In the genomic region with DNA sequence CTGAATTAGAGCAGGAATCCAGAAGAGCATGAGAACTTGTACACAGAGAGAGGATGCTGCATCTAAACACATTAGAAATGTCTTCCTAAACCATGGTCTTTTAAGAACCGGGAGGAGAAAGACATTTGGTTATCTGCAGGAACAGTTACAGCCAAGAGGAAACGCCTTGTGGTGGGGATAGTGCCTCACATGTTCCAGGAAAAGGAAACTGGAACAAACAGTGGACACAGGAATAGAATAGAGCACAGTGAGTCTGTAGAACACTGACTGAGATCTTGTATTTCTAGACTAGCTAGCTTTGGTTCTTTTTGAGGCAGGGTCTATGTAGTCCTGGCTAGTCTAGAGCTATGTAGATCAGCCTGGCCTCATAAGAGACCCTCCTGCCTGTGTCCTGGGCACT, we compare ENCODE assay signal across 11 mouse cellular contexts. TPM values are rescaled to one million over a fixed set of nuclear protein-coding genes. Genes with fewer than 3 reads are reported as not detected.
DNase-seq lines count a peak whose midpoint lies in the region; ATAC-seq and TF ChIP-seq lines count a peak whose summit lies in the region.
"Had no signal": no experiment of that assay in that cellular context is flagged by ENCODE, and none has a peak within 500 bp of the region (broad histone marks: within the 10 kb centered on the region; RNA-seq: fewer than 3 reads in every experiment).

No protein-coding gene starts in this region.

- no peaks in the 10 kb centered on the region for H3K27me3 ChIP-seq in liver, postnatal 0 days (ENCODE audit: insufficient read depth, low read length)
- no peaks in the 10 kb centered on the region for H3K27me3 ChIP-seq in neural tube, embryonic 15.5 days (replicated peaks)
- H3K27me3 ChIP-seq: Patski had no signal

- no peak for TF ChIP-seq POLR2A in lung, adult 2 months (IDR thresholded peaks at IDR 0.05; ENCODE audit: borderline replicate concordance, extremely low read depth, low read depth, low read length)

- peak; percentile 51 for TF ChIP-seq EP300 in liver, postnatal 0 days (IDR thresholded peaks at IDR 0.05; ENCODE audit: low read depth)

- peaks cover 51% of the 10 kb centered on the region for H3K36me3 ChIP-seq in liver, postnatal 0 days (replicated peaks; ENCODE audit: insufficient read depth, low read length)
- peaks cover 85% of the 10 kb centered on the region for H3K36me3 ChIP-seq in neural tube, embryonic 15.5 days

- peak overlapping the region; percentile 87 for H3K27ac ChIP-seq in gastrocnemius, adult 2 months
- peak overlapping the region; percentile 78 for H3K27ac ChIP-seq in liver, postnatal 0 days (ENCODE audit: low read depth)
- H3K27ac ChIP-seq in neural tube, embryonic 15.5 days (replicated peaks), result no peak overlapping the region

- peak; percentile 71 for ATAC-seq in liver, postnatal 0 days
- no peak for ATAC-seq in neural tube, embryonic 15.5 days (ENCODE audit: low FRiP score)
- ATAC-seq: Patski had no signal

- no peak overlapping the region for H3K9ac ChIP-seq in liver, postnatal 0 days (replicated peaks)
- no peak overlapping the region for H3K9ac ChIP-seq in neural tube, embryonic 15.5 days (replicated peaks)

- peaks cover 15% of the 10 kb centered on the region for H3K4me1 ChIP-seq in lung, adult 2 months (ENCODE audit: control insufficient read depth, insufficient read depth, low read length)
- H3K4me1 ChIP-seq in liver, postnatal 0 days (ENCODE audit: insufficient read depth), result 0 out of 2 replicates have a peak, but pooled peaks cover 3% of the 10 kb centered on the region
- H3K4me1 ChIP-seq in neural tube, embryonic 15.5 days, result no peaks in the 10 kb centered on the region

- H3K4me3 ChIP-seq in gastrocnemius, adult 2 months, result peak overlapping the region; percentile 32; the same call in 1 of the 2 replicates
- H3K4me3 ChIP-seq in lung, adult 2 months (replicated peaks; ENCODE audit: extremely low read depth, low read depth, low read length), result no peak overlapping the region
- H3K4me3 ChIP-seq in liver, postnatal 0 days (ENCODE audit: low read depth, low read length), result no peak overlapping the region
- no peak overlapping the region for H3K4me3 ChIP-seq in neural tube, embryonic 15.5 days (replicated peaks)

- DNase-seq in gastrocnemius, adult 2 months, result no peak
- DNase-seq in gastrocnemius, postnatal 4 days (ENCODE audit: low spot score in 2 of 2), result no peak
- peak; percentile 52 to 69 for DNase-seq in lung, adult 18-20 months
- DNase-seq in lung, adult 2 months, result no peak
- no peak for DNase-seq in liver, postnatal 0 days
- DNase-seq in gastrocnemius, postnatal 36 days, result no peak
- DNase-seq in left cerebral cortex, adult 8-10 months (ENCODE audit: low spot score in 2 of 2), result no peak
- DNase-seq: B cell, adult 2 months had no signal

- H3K9me3 ChIP-seq in liver, postnatal 0 days (ENCODE audit: low read length), result no peaks in the 10 kb centered on the region
- no peaks in the 10 kb centered on the region for H3K9me3 ChIP-seq in neural tube, embryonic 15.5 days (replicated peaks)

- 26% methylated on average over 2 of the region's 2 CpGs for WGBS in lung, adult 2 months
- WGBS in liver, postnatal 0 days (ENCODE audit: insufficient replicate concordance), result 45% methylated on average over 2 of the region's 2 CpGs
- WGBS in neural tube, embryonic 15.5 days, result 93% methylated on average over 2 of the region's 2 CpGs

- H3K4me2 ChIP-seq in liver, postnatal 0 days (ENCODE audit: low read depth, low read length), result no peak overlapping the region
- H3K4me2 ChIP-seq in neural tube, embryonic 15.5 days, result no peak overlapping the region

- TF ChIP-seq CTCF in gastrocnemius, adult 2 months (IDR thresholded peaks at IDR 0.05), result peak; percentile 8; the same call in 1 of the 2 replicates
- no peak for TF ChIP-seq CTCF in lung, adult 2 months (IDR thresholded peaks at IDR 0.05; ENCODE audit: insufficient read depth, low read length)
- TF ChIP-seq CTCF in liver, postnatal 0 days (IDR thresholded peaks at IDR 0.05; ENCODE audit: low read depth), result no peak

- intact Hi-C loops in gastrocnemius, adult 2 months (cut with DNase I), result no loop called here
- intact Hi-C loops in gastrocnemius, postnatal 36 days (cut with DNase I), result no loop called here

RNA-seq across cellular contexts. Expression of gene Ybx1, which starts 19.2 kb away (rescaled TPM):
- total RNA-seq in gastrocnemius, adult 2 months (2021), result 100 to 1,000 TPM; 664 to 696 TPM
- 100 to 1,000 TPM; 605 to 611 TPM for total RNA-seq in gastrocnemius, postnatal 4 days (2021)
- polyA plus RNA-seq in lung, adult 2 months (2012; rRNA removed), result 158 and 195 TPM in 2 replicates
- polyA plus RNA-seq in liver, postnatal 0 days (2015; fragmentation: Nextera tagmentation; extraction: Ambion mirVana), result 170 and 207 TPM in 2 replicates
- 815 and 871 TPM in 2 replicates for polyA plus RNA-seq in neural tube, embryonic 15.5 days (2015; fragmentation: Nextera tagmentation; extraction: Ambion mirVana)
- total RNA-seq in gastrocnemius, postnatal 36 days (2021), result 100 to 1,000 TPM; 503 to 580 TPM
- total RNA-seq in left cerebral cortex, adult 8-10 months (2022), result 100 to 1,000 TPM; 177 to 201 (median 189) TPM

RNA-seq across cellular contexts. Expression of gene Cldn19, which starts 20.0 kb away (rescaled TPM):
- total RNA-seq in gastrocnemius, adult 2 months (2021), result 1 to 10 TPM in 1 of 2 experiments, under 1 TPM in 1; 0.86 to 1.1 TPM
- 10 to 100 TPM; 15.4 to 19.0 TPM for total RNA-seq in gastrocnemius, postnatal 4 days (2021)
- 1.2 TPM in 2 replicates for polyA plus RNA-seq in lung, adult 2 months (2012; rRNA removed)
- polyA plus RNA-seq in liver, postnatal 0 days (2015; fragmentation: Nextera tagmentation; extraction: Ambion mirVana), result not detected in 2 replicates
- 0.36 and 0.81 TPM in 2 replicates for polyA plus RNA-seq in neural tube, embryonic 15.5 days (2015; fragmentation: Nextera tagmentation; extraction: Ambion mirVana)
- total RNA-seq in gastrocnemius, postnatal 36 days (2021), result 1 to 10 TPM; 2.2 to 3.2 TPM
- total RNA-seq in left cerebral cortex, adult 8-10 months (2022), result under 1 TPM in 3 of 4 experiments, not detected in 1; 0.13 to 0.60 (median 0.53) TPM
- total RNA-seq: heart, postnatal 36 days had no signal

RNA-seq across cellular contexts. Expression of gene P3h1, which starts 42.5 kb away (rescaled TPM):
- 10 to 100 TPM in 1 of 2 experiments, 1 to 10 TPM in 1; 9.6 to 12.7 TPM for total RNA-seq in gastrocnemius, adult 2 months (2021)
- 10 to 100 TPM; 45.6 to 49.3 TPM for total RNA-seq in gastrocnemius, postnatal 4 days (2021)
- 22.4 and 24.0 TPM in 2 replicates for polyA plus RNA-seq in lung, adult 2 months (2012; rRNA removed)
- 11.8 and 12.1 TPM in 2 replicates for polyA plus RNA-seq in liver, postnatal 0 days (2015; fragmentation: Nextera tagmentation; extraction: Ambion mirVana)
- polyA plus RNA-seq in neural tube, embryonic 15.5 days (2015; fragmentation: Nextera tagmentation; extraction: Ambion mirVana), result 14.1 and 14.9 TPM in 2 replicates
- 10 to 100 TPM; 12.7 to 13.8 TPM for total RNA-seq in gastrocnemius, postnatal 36 days (2021)
- total RNA-seq in left cerebral cortex, adult 8-10 months (2022), result 1 to 10 TPM; 7.0 to 8.9 (median 8.0) TPM

RNA-seq across cellular contexts. Expression of gene AU022252, which starts 42.7 kb away (rescaled TPM):
- 10 to 100 TPM; 27.8 to 29.7 TPM for total RNA-seq in gastrocnemius, adult 2 months (2021)
- 10 to 100 TPM; 21.2 to 21.3 TPM for total RNA-seq in gastrocnemius, postnatal 4 days (2021)
- 3.4 and 6.5 TPM in 2 replicates for polyA plus RNA-seq in lung, adult 2 months (2012; rRNA removed)
- polyA plus RNA-seq in liver, postnatal 0 days (2015; fragmentation: Nextera tagmentation; extraction: Ambion mirVana), result 26.6 and 27.8 TPM in 2 replicates
- polyA plus RNA-seq in neural tube, embryonic 15.5 days (2015; fragmentation: Nextera tagmentation; extraction: Ambion mirVana), result 26.0 and 29.2 TPM in 2 replicates
- 10 to 100 TPM; 24.2 to 24.7 TPM for total RNA-seq in gastrocnemius, postnatal 36 days (2021)
- total RNA-seq in left cerebral cortex, adult 8-10 months (2022), result 10 to 100 TPM; 21.6 to 30.7 (median 28.2) TPM

RNA-seq across cellular contexts. Expression of gene Ppih, which starts 45.1 kb away (rescaled TPM):
- total RNA-seq in gastrocnemius, adult 2 months (2021), result 1 to 10 TPM; 8.1 to 9.6 TPM
- total RNA-seq in gastrocnemius, postnatal 4 days (2021), result 10 to 100 TPM; 18.0 to 21.9 TPM
- polyA plus RNA-seq in lung, adult 2 months (2012; rRNA removed), result 3.2 and 5.3 TPM in 2 replicates
- polyA plus RNA-seq in liver, postnatal 0 days (2015; fragmentation: Nextera tagmentation; extraction: Ambion mirVana), result 24.7 and 28.4 TPM in 2 replicates
- 43.5 and 54.5 TPM in 2 replicates for polyA plus RNA-seq in neural tube, embryonic 15.5 days (2015; fragmentation: Nextera tagmentation; extraction: Ambion mirVana)
- 1 to 10 TPM; 8.0 to 9.4 TPM for total RNA-seq in gastrocnemius, postnatal 36 days (2021)
- 10 to 100 TPM; 15.9 to 18.6 (median 17.5) TPM for total RNA-seq in left cerebral cortex, adult 8-10 months (2022)

Comparison
In these comparisons a context has a peak if more than half of its experiments do, and no peak if none do; other contexts are left out.
1. DNase-seq: peak in lung, adult 18-20 months (2 of 2); none in gastrocnemius, adult 2 months (single experiment), gastrocnemius, postnatal 4 days (0 of 2), lung, adult 2 months (single experiment), liver, postnatal 0 days (single experiment), gastrocnemius, postnatal 36 days (0 of 2) and left cerebral cortex, adult 8-10 months (0 of 2).